Mouse (Mus musculus): ENCODE data around the gene Focad. TPM values are rescaled to one million over a fixed set of nuclear protein-coding genes. Genes with fewer than 3 reads are reported as not detected.

Focad gene
- polyA plus RNA-seq, 1 experiment: 6.8 TPM

GRCm38 (mm10) chr4:88149462-88149861 lies 55.0 kb downstream of the Focad start:
- DNase-seq: no peak
- no peaks in the 10 kb centered on the region for H3K4me1 ChIP-seq (ENCODE audit: control insufficient read depth, insufficient read depth, low read length)
- no peaks in the 10 kb centered on the region for H3K36me3 ChIP-seq (ENCODE audit: control insufficient read depth, insufficient read depth, low read length)
- H3K27me3 ChIP-seq (replicated peaks; ENCODE audit: control insufficient read depth, insufficient read depth, low read length): no peaks in the 10 kb centered on the region
- TF ChIP-seq CTCF (conservative IDR thresholded peaks at IDR 0.05; ENCODE audit: insufficient read depth, insufficient read length, low read depth, low read length) (no peak), POLR2A (IDR thresholded peaks at IDR 0.05; ENCODE audit: low read depth, low read length) (no peak)
- no peak overlapping the region for H3K27ac ChIP-seq (ENCODE audit: insufficient read depth, low read depth, low read length)
- H3K4me3 ChIP-seq (ENCODE audit: insufficient read depth, low read depth, low read length): no peak overlapping the region
- WGBS: 85% methylated on average over 1 of the region's 1 CpGs

- no peak overlapping the region for H3K27ac ChIP-seq (ENCODE audit: insufficient read depth, low read depth, low read length)
- WGBS: 73% methylated on average over 3 of the region's 3 CpGs
Measured at GRCm38 (mm10) chr4:88155490-88156160, 61.2 kb downstream of the Focad start.

GRCm38 (mm10) chr4:88156961-88157360 lies 62.5 kb downstream of the Focad start:
- Histone ChIP-seq H3K4me3 (ENCODE audit: insufficient read depth, low read depth, low read length) (no peak overlapping the region), H3K36me3 (ENCODE audit: control insufficient read depth, insufficient read depth, low read length) (no peaks in the 10 kb centered on the region), H3K27me3 (replicated peaks; ENCODE audit: control insufficient read depth, insufficient read depth, low read length) (no peaks in the 10 kb centered on the region), H3K4me1 (ENCODE audit: control insufficient read depth, insufficient read depth, low read length) (no peaks in the 10 kb centered on the region), H3K27ac (ENCODE audit: insufficient read depth, low read depth, low read length) (no peak overlapping the region)
- WGBS: 91% methylated on average over 5 of the region's 5 CpGs
- no peak for TF ChIP-seq POLR2A (IDR thresholded peaks at IDR 0.05; ENCODE audit: low read depth, low read length)
- no peak for DNase-seq

More at GRCm38 (mm10) chr4:88155490-88156160, 61.2 kb downstream of the Focad start:
- H3K4me3 ChIP-seq (ENCODE audit: insufficient read depth, low read depth, low read length): no peak overlapping the region
- no peaks in the 10 kb centered on the region for H3K27me3 ChIP-seq (replicated peaks; ENCODE audit: control insufficient read depth, insufficient read depth, low read length)
- H3K36me3 ChIP-seq (ENCODE audit: control insufficient read depth, insufficient read depth, low read length): no peaks in the 10 kb centered on the region
- H3K4me1 ChIP-seq (ENCODE audit: control insufficient read depth, insufficient read depth, low read length): no peaks in the 10 kb centered on the region
- no peak for DNase-seq
- no peak for TF ChIP-seq POLR2A (IDR thresholded peaks at IDR 0.05; ENCODE audit: low read depth, low read length)
- no peak for TF ChIP-seq CTCF (conservative IDR thresholded peaks at IDR 0.05; ENCODE audit: insufficient read depth, insufficient read length, low read depth, low read length)

- Histone ChIP-seq H3K36me3 (ENCODE audit: control insufficient read depth, insufficient read depth, low read length) (no peaks in the 10 kb centered on the region), H3K4me3 (ENCODE audit: insufficient read depth, low read depth, low read length) (no peak overlapping the region), H3K4me1 (ENCODE audit: control insufficient read depth, insufficient read depth, low read length) (no peaks in the 10 kb centered on the region), H3K27ac (ENCODE audit: insufficient read depth, low read depth, low read length) (no peak overlapping the region), H3K27me3 (replicated peaks; ENCODE audit: control insufficient read depth, insufficient read depth, low read length) (no peaks in the 10 kb centered on the region)
- WGBS: 89% methylated on average over 6 of the region's 6 CpGs
- DNase-seq: no peak
- TF ChIP-seq CTCF (conservative IDR thresholded peaks at IDR 0.05; ENCODE audit: insufficient read depth, insufficient read length, low read depth, low read length): no peak
- no peak for TF ChIP-seq POLR2A (IDR thresholded peaks at IDR 0.05; ENCODE audit: low read depth, low read length)
Measured at GRCm38 (mm10) chr4:88157644-88158043, 63.2 kb downstream of the Focad start.

GRCm38 (mm10) chr4:88159256-88159655 lies 64.8 kb downstream of the Focad start:
- no peak overlapping the region for H3K4me3 ChIP-seq (ENCODE audit: insufficient read depth, low read depth, low read length)
- no peak for DNase-seq
- no peaks in the 10 kb centered on the region for H3K36me3 ChIP-seq (ENCODE audit: control insufficient read depth, insufficient read depth, low read length)
- 89% methylated on average over 5 of the region's 5 CpGs for WGBS
- H3K27ac ChIP-seq (ENCODE audit: insufficient read depth, low read depth, low read length): no peak overlapping the region
- TF ChIP-seq POLR2A (IDR thresholded peaks at IDR 0.05; ENCODE audit: low read depth, low read length) (no peak), CTCF (conservative IDR thresholded peaks at IDR 0.05; ENCODE audit: insufficient read depth, insufficient read length, low read depth, low read length) (no peak)
- no peaks in the 10 kb centered on the region for H3K27me3 ChIP-seq (replicated peaks; ENCODE audit: control insufficient read depth, insufficient read depth, low read length)
- H3K4me1 ChIP-seq (ENCODE audit: control insufficient read depth, insufficient read depth, low read length): no peaks in the 10 kb centered on the region

GRCm38 (mm10) chr4:88159700-88160099 lies 65.3 kb downstream of the Focad start:
- no peak overlapping the region for H3K4me3 ChIP-seq (ENCODE audit: insufficient read depth, low read depth, low read length)
- TF ChIP-seq POLR2A (IDR thresholded peaks at IDR 0.05; ENCODE audit: low read depth, low read length) (no peak), CTCF (conservative IDR thresholded peaks at IDR 0.05; ENCODE audit: insufficient read depth, insufficient read length, low read depth, low read length) (no peak)
- no peaks in the 10 kb centered on the region for H3K27me3 ChIP-seq (replicated peaks; ENCODE audit: control insufficient read depth, insufficient read depth, low read length)
- no peak for DNase-seq
- 72% methylated on average over 6 of the region's 6 CpGs for WGBS
- no peak overlapping the region for H3K27ac ChIP-seq (ENCODE audit: insufficient read depth, low read depth, low read length)
- no peaks in the 10 kb centered on the region for H3K4me1 ChIP-seq (ENCODE audit: control insufficient read depth, insufficient read depth, low read length)
- H3K36me3 ChIP-seq (ENCODE audit: control insufficient read depth, insufficient read depth, low read length): no peaks in the 10 kb centered on the region

GRCm38 (mm10) chr4:88163511-88164247 lies 69.2 kb downstream of the Focad start:
- Histone ChIP-seq H3K36me3 (ENCODE audit: control insufficient read depth, insufficient read depth, low read length) (no peaks in the 10 kb centered on the region), H3K27me3 (replicated peaks; ENCODE audit: control insufficient read depth, insufficient read depth, low read length) (no peaks in the 10 kb centered on the region), H3K4me3 (ENCODE audit: insufficient read depth, low read depth, low read length) (no peak overlapping the region), H3K27ac (ENCODE audit: insufficient read depth, low read depth, low read length) (no peak overlapping the region), H3K4me1 (ENCODE audit: control insufficient read depth, insufficient read depth, low read length) (no peaks in the 10 kb centered on the region)
- 91% methylated on average over 13 of the region's 13 CpGs for WGBS
- no peak for DNase-seq
- TF ChIP-seq CTCF (conservative IDR thresholded peaks at IDR 0.05; ENCODE audit: insufficient read depth, insufficient read length, low read depth, low read length) (no peak), POLR2A (IDR thresholded peaks at IDR 0.05; ENCODE audit: low read depth, low read length) (no peak)

All from kidney, adult 2 months (tissue).